Mouse (Mus musculus) erythroblast, embryonic 14.5 days (primary cell): Measurements from ENCODE around the gene Cchcr1. TPM values are rescaled to one million over a fixed set of nuclear protein-coding genes. Genes with fewer than 3 reads are reported as not detected.

ENCODE experiments used
- H3K27me3 ChIP-seq: 2 replicates; pipeline ENCODE4 v1.6.1; 2012; ENCODE audit warnings: inconsistent platforms; ENCODE audit not compliant: control insufficient read depth
- H3K36me3 ChIP-seq: 2 replicates; pipeline ENCODE4 v1.6.1; 2012; ENCODE audit warnings: mild to moderate bottlenecking, inconsistent platforms; ENCODE audit not compliant: control insufficient read depth
- H3K4me1 ChIP-seq: 2 replicates; pipeline ENCODE4 v1.6.1; 2012; ENCODE audit warnings: inconsistent platforms; ENCODE audit not compliant: control insufficient read depth
- H3K4me3 ChIP-seq: replicated peaks from 2 replicates; pipeline ENCODE3; 2012; ENCODE audit warnings: moderate library complexity, mild to moderate bottlenecking, inconsistent platforms
- H3K9me3 ChIP-seq: 2 replicates; pipeline ENCODE4 v1.6.1; 2012; ENCODE audit warnings: low read length, inconsistent platforms, mixed read lengths; ENCODE audit not compliant: control insufficient read depth
- GATA1 ChIP-seq: IDR thresholded peaks from 2 replicates; pipeline ENCODE4 v1.6.1; 2012; ENCODE audit warnings: low read length, inconsistent platforms, mixed read lengths
- TAL1 ChIP-seq: IDR thresholded peaks from 3 replicates; pipeline ENCODE4 v1.6.1; 2012; ENCODE audit warnings: low read length, inconsistent platforms, mixed read lengths
- polyA plus RNA-seq: library from polyadenylated mRNA; stranded (reverse); fragments of >175 nt; gene quantifications from 2 replicates; pipeline ENCODE4 v1.2.3, GENCODE M21; 2012

Cchcr1 gene
- polyA plus RNA-seq, 1 experiment, result 4.9 TPM

GRCm38 (mm10) chr17:35549437-35550142, 32.7 kb downstream of the Cchcr1 start:
- Histone ChIP-seq H3K27me3 (no peaks in the 10 kb centered on the region), H3K4me1 (no peaks in the 10 kb centered on the region), H3K36me3 (no peaks in the 10 kb centered on the region), H3K9me3 (no peaks in the 10 kb centered on the region), H3K4me3 (no peak overlapping the region)
- TF ChIP-seq TAL1 (no peak), GATA1 (no peak)

GRCm38 (mm10) chr17:35550143-35550494, 33.2 kb downstream of the Cchcr1 start:
- no peaks in the 10 kb centered on the region for H3K4me1 ChIP-seq
- H3K27me3 ChIP-seq, result no peaks in the 10 kb centered on the region
- H3K36me3 ChIP-seq, result no peaks in the 10 kb centered on the region
- H3K9me3 ChIP-seq, result peaks cover under 1% of the 10 kb centered on the region; the same call in 1 of the 2 replicates
- TF ChIP-seq GATA1 (no peak), TAL1 (no peak)
- H3K4me3 ChIP-seq, result no peak overlapping the region

- TF ChIP-seq GATA1, result no peak
- no peak for TF ChIP-seq TAL1
- Histone ChIP-seq H3K27me3 (no peaks in the 10 kb centered on the region), H3K9me3 (peaks cover 2% of the 10 kb centered on the region; the same call in 1 of the 2 replicates), H3K36me3 (no peaks in the 10 kb centered on the region), H3K4me1 (no peaks in the 10 kb centered on the region), H3K4me3 (no peak overlapping the region)
Observed at GRCm38 (mm10) chr17:35550871-35551270, 34.0 kb downstream of the Cchcr1 start.

GRCm38 (mm10) chr17:35551881-35552414, 35.0 kb downstream of the Cchcr1 start, which contains the start of gene Cdsn:
Gene Cdsn, plus strand, starts transcription at chr17:35552128.
- Histone ChIP-seq H3K36me3 (no peaks in the 10 kb centered on the region), H3K9me3 (peaks cover 2% of the 10 kb centered on the region; the same call in 1 of the 2 replicates), H3K4me1 (no peaks in the 10 kb centered on the region), H3K4me3 (no peak within 1 kb of the TSS), H3K27me3 (no peaks in the 10 kb centered on the region)
- TF ChIP-seq TAL1 (no peak), GATA1 (no peak)

- no peaks in the 10 kb centered on the region for H3K4me1 ChIP-seq
- H3K4me3 ChIP-seq, result no peak overlapping the region
- H3K36me3 ChIP-seq, result no peaks in the 10 kb centered on the region
- TF ChIP-seq GATA1 (no peak), TAL1 (no peak)
- no peaks in the 10 kb centered on the region for H3K27me3 ChIP-seq
- peaks cover 2% of the 10 kb centered on the region; the same call in 1 of the 2 replicates for H3K9me3 ChIP-seq
Observed at GRCm38 (mm10) chr17:35554321-35554720, 37.4 kb downstream of the Cchcr1 start.

GRCm38 (mm10) chr17:35554761-35555397, 38.0 kb downstream of the Cchcr1 start:
- Histone ChIP-seq H3K4me3 (no peak overlapping the region), H3K36me3 (no peaks in the 10 kb centered on the region), H3K9me3 (peaks cover 2% of the 10 kb centered on the region; the same call in 1 of the 2 replicates), H3K27me3 (no peaks in the 10 kb centered on the region), H3K4me1 (no peaks in the 10 kb centered on the region)
- TF ChIP-seq TAL1 (no peak), GATA1 (no peak)

- Histone ChIP-seq H3K9me3 (peaks cover 2% of the 10 kb centered on the region; the same call in 1 of the 2 replicates), H3K27me3 (no peaks in the 10 kb centered on the region), H3K36me3 (no peaks in the 10 kb centered on the region), H3K4me1 (no peaks in the 10 kb centered on the region), H3K4me3 (no peak overlapping the region)
- TF ChIP-seq GATA1 (no peak), TAL1 (no peak)
Observed at GRCm38 (mm10) chr17:35556186-35556765, 39.4 kb downstream of the Cchcr1 start.

- Histone ChIP-seq H3K36me3 (no peaks in the 10 kb centered on the region), H3K27me3 (no peaks in the 10 kb centered on the region), H3K4me3 (no peak overlapping the region), H3K9me3 (peaks cover 2% of the 10 kb centered on the region; the same call in 1 of the 2 replicates), H3K4me1 (no peaks in the 10 kb centered on the region)
- TF ChIP-seq GATA1 (no peak), TAL1 (no peak)
Observed at GRCm38 (mm10) chr17:35556812-35557211, 39.9 kb downstream of the Cchcr1 start.

GRCm38 (mm10) chr17:35557351-35557750, 40.5 kb downstream of the Cchcr1 start:
- Histone ChIP-seq H3K4me1 (no peaks in the 10 kb centered on the region), H3K27me3 (no peaks in the 10 kb centered on the region), H3K4me3 (no peak overlapping the region), H3K9me3 (peaks cover 2% of the 10 kb centered on the region; the same call in 1 of the 2 replicates), H3K36me3 (no peaks in the 10 kb centered on the region)
- no peak for TF ChIP-seq TAL1
- no peak for TF ChIP-seq GATA1
